In the genomic region with DNA sequence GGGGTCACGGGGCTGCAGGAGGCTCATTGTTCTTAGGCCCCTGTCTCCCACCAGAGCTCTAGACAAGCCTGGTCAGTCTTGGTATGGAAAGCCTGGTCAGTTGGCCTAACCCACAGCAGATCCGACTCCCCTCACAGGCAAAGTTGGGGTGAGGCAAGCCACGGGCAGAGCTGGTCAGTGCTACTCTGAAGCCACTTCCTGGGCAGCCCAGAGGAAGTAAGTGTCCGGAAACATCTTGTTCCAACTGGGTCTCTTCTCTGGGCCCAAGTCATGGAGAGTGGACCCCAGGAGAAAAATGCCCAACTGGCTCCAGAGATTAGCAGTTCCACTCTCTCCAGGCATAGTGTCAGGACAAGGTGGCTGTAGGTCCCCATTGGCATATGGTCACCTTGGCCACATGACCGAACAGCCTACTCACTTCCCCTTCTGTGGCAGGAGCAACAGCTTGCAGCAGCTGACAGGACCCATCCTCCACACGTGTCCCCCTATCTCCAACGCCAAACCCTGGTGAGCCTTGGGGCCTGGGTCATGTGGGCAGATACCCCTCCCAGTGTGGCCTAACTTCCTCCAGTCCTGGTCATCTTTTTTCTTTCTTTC, we compare ENCODE assay signal across 12 mouse cellular contexts. TPM values are rescaled to one million over a fixed set of nuclear protein-coding genes. Genes with fewer than 3 reads are reported as not detected.
DNase-seq lines count a peak whose midpoint lies in the region; ATAC-seq lines count a peak whose summit lies in the region.
"Had no signal": no experiment of that assay in that cellular context is flagged by ENCODE, and none has a peak within 500 bp of the region (broad histone marks: within the 10 kb centered on the region; RNA-seq: fewer than 3 reads in every experiment).

No protein-coding gene starts in this region.

- DNase-seq in layer of hippocampus, adult 9-11 months = peak; percentile 69
- DNase-seq in layer of hippocampus, postnatal 25 days (ENCODE audit: extremely low spot score in 1 of 2, low spot score in 1 of 2) = no peak
- peak; percentile 77 for DNase-seq in brain, adult 2 months (ENCODE audit: low read depth, low spot score)
- DNase-seq in frontal cortex, adult 2 months (ENCODE audit: extremely low spot score in 1 of 2, low spot score in 1 of 2) = no peak
- DNase-seq in kidney, postnatal 14 days = no peak
- DNase-seq: embryo, embryonic 11 days; gastrocnemius, postnatal 36 days; heart, postnatal 4 days; kidney, adult 18-20 months; lung, adult 2 months had no signal

- ATAC-seq in granulocyte monocyte progenitor cell, adult 5-6 weeks (replicated peaks; ENCODE audit: poor library complexity, severe bottlenecking) = peak; percentile 71
- ATAC-seq in monocyte, adult 5-6 weeks (replicated peaks; ENCODE audit: insufficient number of reproducible peaks, low FRiP score, low TSS enrichment, poor library complexity, severe bottlenecking) = peak; percentile 67

RNA-seq across cellular contexts. Expression of gene Prkcd, which starts 5.9 kb away (rescaled TPM):
- 10 to 100 TPM; 27.3 to 30.6 TPM for total RNA-seq in layer of hippocampus, postnatal 25 days (2021)
- 158 and 179 TPM in 2 replicates for total RNA-seq in granulocyte monocyte progenitor cell, adult 5-6 weeks (2014; fragmentation: Nextera tagmentation)
- total RNA-seq in granulocyte monocyte progenitor cell, adult 5-6 weeks (2017) = 113 and 117 TPM in 2 replicates
- total RNA-seq in monocyte, adult 5-6 weeks (2017) = 610 to 725 TPM (median 637 TPM) in 3 replicates
- polyA plus RNA-seq in frontal cortex, adult 2 months (2012; rRNA removed) = 17.1 and 18.9 TPM in 2 replicates

RNA-seq across cellular contexts. Expression of gene Rft1, which starts 34.1 kb away (rescaled TPM):
- total RNA-seq in layer of hippocampus, postnatal 25 days (2021) = 10 to 100 TPM; 10.1 to 11.3 TPM
- total RNA-seq in granulocyte monocyte progenitor cell, adult 5-6 weeks (2014; fragmentation: Nextera tagmentation) = 16.7 and 20.4 TPM in 2 replicates
- 16.9 and 21.4 TPM in 2 replicates for total RNA-seq in granulocyte monocyte progenitor cell, adult 5-6 weeks (2017)
- 14.2 to 22.2 TPM (median 16.0 TPM) in 3 replicates for total RNA-seq in monocyte, adult 5-6 weeks (2017)
- polyA plus RNA-seq in frontal cortex, adult 2 months (2012; rRNA removed) = 12.1 and 12.9 TPM in 2 replicates

Comparison
In these comparisons a context has a peak if more than half of its experiments do, and no peak if none do; other contexts are left out.
1. DNase-seq: peak in layer of hippocampus, adult 9-11 months (single experiment) and brain, adult 2 months (single experiment); none in layer of hippocampus, postnatal 25 days (0 of 2), frontal cortex, adult 2 months (0 of 2) and kidney, postnatal 14 days (single experiment).